Mouse (Mus musculus) kidney, embryonic 14.5 days (tissue): ENCODE data around the gene Hoxa10. TPM values are rescaled to one million over a fixed set of nuclear protein-coding genes. Genes with fewer than 3 reads are reported as not detected.

Experiments
- ATAC-seq: fragments of 200-750 bp; cut with Nextera tagmentation; 2 replicates; pipeline ENCODE4 v1.8.0; 2017; ENCODE audit warnings: moderate number of reproducible peaks, mild to moderate bottlenecking, moderate TSS enrichment, moderate library complexity; ENCODE audit not compliant: low FRiP score, low TSS enrichment
- H3K27ac ChIP-seq: fragments of 300-500 bp; sonication (generic); 2 replicates; pipeline ENCODE4 v1.5.1; 2014; ENCODE audit warnings: low read depth, mild to moderate bottlenecking, low read length, moderate library complexity, mixed read lengths
- H3K27me3 ChIP-seq: fragments of 300-500 bp; sonication (generic); 2 replicates; pipeline ENCODE4 v1.6.1; 2014; ENCODE audit warnings: mild to moderate bottlenecking, low read length; ENCODE audit not compliant: control insufficient read depth, insufficient read depth
- H3K36me3 ChIP-seq: fragments of 300-500 bp; sonication (generic); 2 replicates; pipeline ENCODE4 v1.6.1; 2014; ENCODE audit warnings: low read length, mixed read lengths; ENCODE audit not compliant: control insufficient read depth, insufficient read depth
- H3K4me1 ChIP-seq: fragments of 300-500 bp; sonication (generic); 2 replicates; pipeline ENCODE4 v1.6.1; 2014; ENCODE audit warnings: low read length, mixed read lengths; ENCODE audit not compliant: control insufficient read depth, insufficient read depth
- H3K4me2 ChIP-seq: fragments of 300-500 bp; sonication (generic); replicated peaks from 2 replicates; pipeline ENCODE4 v1.6.1; 2014; ENCODE audit warnings: low read depth, mild to moderate bottlenecking, low read length
- H3K4me3 ChIP-seq: fragments of 300-500 bp; sonication (generic); 2 replicates; pipeline ENCODE4 v1.5.1; 2014; ENCODE audit warnings: mild to moderate bottlenecking, low read length
- H3K9ac ChIP-seq: fragments of 300-500 bp; sonication (generic); 2 replicates; pipeline ENCODE4 v1.6.1; 2014; ENCODE audit warnings: low read depth, mild to moderate bottlenecking, low read length, moderate library complexity
- H3K9me3 ChIP-seq: fragments of 300-500 bp; sonication (generic); 2 replicates; pipeline ENCODE4 v1.6.1; 2016; ENCODE audit warnings: low read length; ENCODE audit not compliant: control insufficient read depth
- WGBS: fragments of 180-500 bp; shearing (Covaris S2); extraction: QIAGEN DNeasy Blood & Tissue Kit; methylation state at CpG from one replicate; pipeline ENCODE4 v1.1.7; 2014; 5-methylcytosine and 5-hydroxymethylcytosine counted together
- polyA plus RNA-seq: library from polyadenylated mRNA; unstranded; fragments of >200 nt; fragmentation: Nextera tagmentation; extraction: Ambion mirVana; gene quantifications from 2 replicates; pipeline ENCODE4 v1.2.1, GENCODE M21; 2014

Hoxa10 gene
- polyA plus RNA-seq, 1 experiment from 2014 or later: 186 TPM

DNA sequence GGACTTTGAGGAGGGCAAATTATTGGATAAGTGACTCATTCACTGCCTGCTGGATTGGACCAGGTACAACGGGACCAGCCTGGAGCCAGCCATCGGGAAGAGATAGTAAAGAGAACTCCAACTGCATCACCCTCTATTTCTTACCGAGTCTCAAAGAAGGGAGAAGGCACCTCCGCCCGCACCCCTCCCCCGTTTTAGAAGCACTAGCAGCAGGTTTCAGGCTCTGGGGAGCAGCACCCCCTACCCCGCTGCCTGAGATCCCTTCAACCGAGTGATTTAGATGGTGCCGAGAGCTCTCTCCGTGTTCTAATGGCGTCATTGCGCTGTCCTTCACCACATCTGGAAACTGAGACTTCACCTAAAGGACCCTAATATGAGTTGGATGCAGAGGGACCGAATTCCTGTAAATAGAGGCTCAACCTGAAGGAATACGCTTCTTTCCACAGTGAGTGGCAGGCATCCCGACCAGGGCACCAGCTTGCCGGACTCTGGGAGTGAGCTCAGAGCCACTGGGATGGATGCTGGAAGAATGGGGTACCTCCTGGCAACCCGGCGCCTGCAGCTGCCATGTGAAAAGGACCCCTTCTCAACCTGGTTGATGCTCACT lies 24.8 kb upstream of the Hoxa10 start:
- WGBS: 2% methylated on average over 18 of the region's 18 CpGs

DNA sequence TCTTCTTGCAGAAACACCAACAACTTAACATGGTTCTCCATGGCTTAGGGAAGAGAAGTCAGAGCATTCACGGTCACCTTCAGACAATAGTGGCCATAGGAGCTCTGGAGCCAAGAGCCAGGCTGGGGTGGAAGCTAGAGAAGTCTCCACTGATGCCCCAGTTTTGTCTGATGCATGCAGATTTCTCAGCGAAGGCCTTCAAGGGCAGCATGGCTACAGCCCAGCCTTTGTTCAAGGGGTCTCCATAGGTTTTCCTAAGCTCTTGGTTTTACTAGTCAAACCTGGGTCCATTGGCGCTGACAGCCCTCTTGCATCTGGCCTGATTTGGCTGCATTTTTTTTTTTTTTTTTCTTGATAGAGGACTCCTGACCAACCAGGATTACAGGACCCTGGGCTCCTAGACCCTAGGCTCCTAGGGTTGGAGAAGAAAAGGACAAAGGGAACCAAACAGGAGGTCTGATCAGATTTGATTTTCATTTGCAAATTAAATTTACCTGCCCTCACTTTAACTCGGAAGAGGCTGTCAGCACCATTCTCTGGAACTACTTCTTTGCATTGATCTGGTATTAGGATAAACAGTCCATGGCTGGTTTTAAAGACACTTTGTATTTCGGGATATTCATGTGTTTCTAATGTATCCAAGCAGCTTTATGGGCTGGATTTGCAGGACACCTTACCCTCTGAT lies 23.6 kb upstream of the Hoxa10 start:
- H3K27me3 ChIP-seq: peaks cover 86% of the 10 kb centered on the region
- H3K9me3 ChIP-seq: no peaks in the 10 kb centered on the region
- no peak overlapping the region for H3K9ac ChIP-seq
- no peak for ATAC-seq
- no peaks in the 10 kb centered on the region for H3K36me3 ChIP-seq
- WGBS: 7% methylated on average over 5 of the region's 5 CpGs
- H3K4me3 ChIP-seq: no peak overlapping the region
- no peak overlapping the region for H3K4me2 ChIP-seq
- H3K4me1 ChIP-seq: peaks cover 4% of the 10 kb centered on the region; the same call in 1 of the 2 replicates
- H3K27ac ChIP-seq: no peak overlapping the region

More for the DNA sequence above, 24.8 kb upstream of the Hoxa10 start:
- Histone ChIP-seq H3K27ac (no peak overlapping the region), H3K4me2 (no peak overlapping the region), H3K9me3 (no peaks in the 10 kb centered on the region), H3K36me3 (no peaks in the 10 kb centered on the region), H3K27me3 (peaks cover 86% of the 10 kb centered on the region), H3K4me3 (no peak overlapping the region), H3K9ac (no peak overlapping the region), H3K4me1 (no peaks in the 10 kb centered on the region)
- ATAC-seq: no peak

DNA sequence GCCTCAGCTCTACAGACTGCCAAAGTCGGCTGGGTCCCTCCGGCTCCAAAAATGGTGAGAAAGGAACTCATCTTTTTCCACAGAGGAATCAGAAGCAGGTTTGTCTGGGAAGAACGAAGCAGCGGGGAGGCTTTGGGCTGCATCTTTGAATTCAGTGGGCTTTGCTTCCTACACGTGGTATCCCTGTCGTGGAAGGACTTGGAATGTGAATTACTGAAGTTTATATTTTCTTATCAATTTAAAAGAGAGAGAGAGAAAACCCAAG lies 22.6 kb upstream of the Hoxa10 start:
- no peak overlapping the region for H3K4me2 ChIP-seq
- WGBS: under 1% methylated on average over 6 of the region's 6 CpGs
- H3K9ac ChIP-seq: no peak overlapping the region
- H3K36me3 ChIP-seq: no peaks in the 10 kb centered on the region
- peaks cover 84% of the 10 kb centered on the region for H3K27me3 ChIP-seq
- H3K4me1 ChIP-seq: peaks cover 4% of the 10 kb centered on the region; the same call in 1 of the 2 replicates
- no peak overlapping the region for H3K27ac ChIP-seq
- no peaks in the 10 kb centered on the region for H3K9me3 ChIP-seq
- no peak overlapping the region for H3K4me3 ChIP-seq
- no peak for ATAC-seq

DNA sequence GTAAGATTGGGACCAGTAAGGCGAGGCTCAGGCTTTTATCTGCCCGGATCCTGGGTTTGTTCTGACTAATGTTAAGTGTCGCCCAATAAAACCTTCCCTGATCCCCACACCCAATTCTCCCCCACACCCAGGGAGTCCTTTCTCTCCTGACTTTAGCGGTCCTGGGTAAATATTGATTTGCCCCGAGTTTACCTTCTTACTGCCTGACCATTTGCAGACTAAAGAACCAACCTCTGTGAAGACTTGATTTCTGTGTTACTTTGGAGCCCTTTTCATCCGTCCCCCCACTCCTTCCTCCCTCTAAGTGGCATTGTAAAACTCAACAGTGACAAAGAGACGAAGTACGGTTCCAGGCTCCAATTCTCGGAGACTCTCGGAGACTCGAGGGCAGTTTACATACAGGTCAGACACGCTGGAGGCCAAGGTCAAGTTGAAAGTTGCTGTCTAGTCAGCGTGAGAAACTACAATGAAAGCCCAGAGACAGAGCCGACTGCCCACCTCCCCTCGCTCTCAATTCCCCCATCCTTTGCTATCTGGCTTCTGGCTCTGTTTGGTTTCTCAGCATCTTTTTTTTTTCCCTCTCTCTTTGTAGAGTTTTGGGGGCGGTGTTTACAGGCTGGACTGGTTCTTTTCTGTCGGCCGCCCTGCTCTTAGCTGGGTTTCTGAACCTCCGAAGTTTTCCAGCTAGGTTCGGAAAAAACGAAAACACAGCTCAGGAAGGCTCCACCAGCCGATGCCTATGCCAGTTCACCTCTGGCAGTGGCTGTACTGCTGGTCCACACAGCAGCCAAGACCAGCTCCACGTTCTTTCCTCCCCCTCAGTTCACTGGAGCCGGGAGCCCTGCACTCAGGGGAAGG lies 22.0 kb upstream of the Hoxa10 start:
- H3K4me1 ChIP-seq: peaks cover 4% of the 10 kb centered on the region; the same call in 1 of the 2 replicates
- H3K27me3 ChIP-seq: peaks cover 83% of the 10 kb centered on the region
- no peaks in the 10 kb centered on the region for H3K36me3 ChIP-seq
- ATAC-seq: no peak
- H3K27ac ChIP-seq: no peak overlapping the region
- H3K9ac ChIP-seq: no peak overlapping the region
- WGBS: under 1% methylated on average over 24 of the region's 24 CpGs
- no peak overlapping the region for H3K4me3 ChIP-seq
- H3K4me2 ChIP-seq: no peak overlapping the region
- H3K9me3 ChIP-seq: no peaks in the 10 kb centered on the region

DNA sequence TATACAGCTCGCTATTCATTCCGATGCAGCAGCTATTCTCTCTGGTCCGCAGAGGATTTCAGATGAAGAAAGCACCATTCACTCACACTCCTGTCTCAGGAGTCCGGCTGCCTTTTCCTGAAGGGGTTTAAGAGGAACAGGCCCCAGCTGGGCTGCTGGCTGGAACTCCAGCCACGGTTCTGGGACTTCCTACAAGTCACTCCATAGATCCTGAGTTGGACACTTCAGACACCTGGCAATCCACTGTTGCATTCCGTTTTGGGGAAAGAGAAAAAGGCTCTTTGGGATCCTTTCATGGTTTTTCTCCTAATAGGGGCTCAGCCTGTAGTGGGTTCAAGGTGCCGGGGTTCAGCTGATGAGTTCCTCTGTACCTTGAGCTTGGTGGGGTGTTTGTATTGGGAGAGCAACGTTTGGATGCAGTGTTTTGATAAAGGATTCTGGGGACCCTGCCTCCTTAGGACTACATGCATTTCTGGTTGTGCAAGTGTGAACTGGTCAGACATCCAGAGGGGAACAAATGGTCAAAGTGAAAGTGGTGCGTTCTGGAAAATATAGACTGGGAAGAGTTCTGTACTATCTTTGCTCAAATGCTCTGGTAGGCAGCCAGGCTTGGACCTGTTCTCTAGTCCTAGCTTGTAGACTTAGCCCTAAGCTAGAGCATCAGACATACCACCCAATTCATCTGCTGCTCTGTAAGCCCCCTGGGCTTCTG lies 21.3 kb upstream of the Hoxa10 start:
- no peak for ATAC-seq
- H3K4me2 ChIP-seq: no peak overlapping the region
- H3K27ac ChIP-seq: no peak overlapping the region
- H3K9me3 ChIP-seq: no peaks in the 10 kb centered on the region
- peaks cover 4% of the 10 kb centered on the region; the same call in 1 of the 2 replicates for H3K4me1 ChIP-seq
- peaks cover 83% of the 10 kb centered on the region for H3K27me3 ChIP-seq
- H3K9ac ChIP-seq: no peak overlapping the region
- no peak overlapping the region for H3K4me3 ChIP-seq
- H3K36me3 ChIP-seq: no peaks in the 10 kb centered on the region
- 3% methylated on average over 9 of the region's 9 CpGs for WGBS

DNA sequence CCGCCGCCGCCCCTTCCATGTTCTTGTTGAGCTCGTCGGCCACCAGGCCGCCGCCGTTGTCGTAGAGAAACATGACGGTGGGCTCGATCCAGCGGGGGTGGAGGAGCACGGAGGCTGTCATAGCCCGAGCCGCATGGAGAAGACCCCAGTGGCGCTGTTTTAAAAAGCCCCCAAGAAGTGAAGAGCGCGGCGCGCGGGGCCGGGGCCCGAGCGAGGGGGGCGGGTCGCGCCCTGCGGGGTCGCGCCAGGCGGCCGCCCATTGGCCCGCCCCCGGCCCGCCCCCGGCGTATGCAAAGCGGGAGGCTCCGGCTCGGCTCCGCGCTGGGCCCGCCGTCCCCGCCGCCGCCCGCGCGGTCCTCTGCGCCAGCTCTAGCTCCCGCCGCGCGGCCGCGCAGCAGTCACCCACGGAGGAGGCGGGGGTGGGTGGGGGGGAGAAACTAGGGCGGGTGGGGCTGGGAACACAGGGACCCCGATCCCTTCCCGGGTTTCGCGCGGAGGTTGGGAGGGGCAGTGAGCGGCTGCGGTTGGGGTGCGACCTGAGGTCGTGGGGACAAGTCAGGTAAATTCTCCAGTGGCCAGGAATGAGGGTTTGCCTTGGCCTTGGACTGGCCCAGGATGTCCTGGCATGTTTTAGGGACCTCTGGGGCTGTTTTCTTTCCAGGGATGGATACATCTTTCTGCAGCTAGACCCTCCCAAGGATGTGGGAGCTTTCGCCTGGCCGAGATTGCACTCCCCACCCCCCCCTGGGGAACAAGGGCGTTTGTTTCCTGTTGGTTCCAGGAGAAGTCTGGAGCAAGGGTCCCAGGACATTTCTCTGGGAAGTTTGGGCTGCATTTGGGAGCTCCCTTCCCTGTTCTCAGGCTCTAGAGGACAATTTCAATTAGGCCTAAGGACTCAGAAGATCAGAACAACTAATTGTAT lies 20.3 kb upstream of the Hoxa10 start, which contains the start of gene Hoxa13:
Gene Hoxa13, minus strand, starts transcription at position 227 of the 922 bp plus-strand sequence.
- Histone ChIP-seq H3K4me3 (peak within 1 kb of the TSS; percentile 39), H3K27me3 (peaks cover 84% of the 10 kb centered on the region), H3K27ac (no peak within 1 kb of the TSS), H3K4me1 (peaks cover 4% of the 10 kb centered on the region; the same call in 1 of the 2 replicates), H3K9ac (peak within 1 kb of the TSS; percentile 28; the same call in 1 of the 2 replicates), H3K9me3 (no peaks in the 10 kb centered on the region), H3K4me2 (peak within 1 kb of the TSS; percentile 68), H3K36me3 (no peaks in the 10 kb centered on the region)
- ATAC-seq: peak; percentile 84
- WGBS: under 1% methylated on average over 47 of the region's 72 CpGs

DNA sequence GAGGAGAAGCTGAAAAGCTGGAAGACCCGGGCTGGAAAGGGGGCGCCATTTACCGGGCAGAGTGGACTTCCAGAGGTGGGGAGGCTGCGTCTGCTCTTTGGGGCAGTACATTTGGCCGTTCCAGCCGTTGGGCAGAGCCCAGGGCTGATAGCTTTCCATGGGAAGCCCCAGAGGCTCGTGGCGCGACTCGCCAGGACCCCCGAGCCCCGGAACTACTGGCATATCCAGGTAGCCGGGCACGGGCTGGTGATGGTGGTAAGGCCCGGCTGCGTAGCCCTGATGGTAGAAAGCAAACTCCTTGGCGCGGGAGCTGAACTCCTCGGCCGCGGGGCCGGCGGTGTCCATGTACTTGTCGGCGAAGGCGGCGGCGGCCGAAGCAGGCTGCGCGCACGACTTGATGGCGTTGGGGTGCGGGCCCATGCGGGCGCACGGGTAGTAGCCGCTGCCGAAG lies 19.2 kb upstream of the Hoxa10 start:
- Histone ChIP-seq H3K36me3 (no peaks in the 10 kb centered on the region), H3K4me3 (peak overlapping the region; percentile 39), H3K27ac (no peak overlapping the region), H3K9ac (no peak overlapping the region), H3K9me3 (no peaks in the 10 kb centered on the region), H3K4me1 (peaks cover 4% of the 10 kb centered on the region; the same call in 1 of the 2 replicates), H3K4me2 (peak overlapping the region; percentile 68), H3K27me3 (peaks cover 83% of the 10 kb centered on the region)
- ATAC-seq: no peak
- WGBS: 1% methylated on average over 37 of the region's 39 CpGs
